Mouse (Mus musculus): ENCODE results near the gene Pou6f1. TPM values are rescaled to one million over a fixed set of nuclear protein-coding genes. Genes with fewer than 3 reads are reported as not detected.
A peak's percentile ranks its signal among the peaks of the same experiment; 100 is the strongest.

The Pou6f1 gene
- polyA plus RNA-seq, 1 experiment from 2014 or later, result 4.0 TPM

GRCm38 (mm10) chr15:100635239-100635638 is 35.5 kb upstream of the Pou6f1 start:
- peak overlapping the region; percentile 91 for H3K4me2 ChIP-seq (ENCODE audit: low read depth, low read length)
- H3K9ac ChIP-seq (ENCODE audit: low read length), result no peak overlapping the region
- H3K4me3 ChIP-seq (ENCODE audit: low read length), result no peak overlapping the region; the same call in 1 of the 2 replicates
- no peaks in the 10 kb centered on the region for H3K9me3 ChIP-seq (ENCODE audit: control insufficient read depth, low read length)
- no peak overlapping the region for H3K27ac ChIP-seq (ENCODE audit: low read length)
- H3K4me1 ChIP-seq (replicated peaks; ENCODE audit: control insufficient read depth, insufficient read depth, low read length), result peaks cover 18% of the 10 kb centered on the region; the same call in 1 of the 2 replicates
- no peak for ATAC-seq (ENCODE audit: low read depth)
- H3K36me3 ChIP-seq (ENCODE audit: control insufficient read depth, insufficient read depth, low read length), result no peaks in the 10 kb centered on the region
- WGBS, result 11% methylated on average over 9 of the region's 9 CpGs
- peaks cover 38% of the 10 kb centered on the region for H3K27me3 ChIP-seq (ENCODE audit: control insufficient read depth, insufficient read depth, low read depth, low read length)

- Histone ChIP-seq H3K4me2 (ENCODE audit: low read depth, low read length) (no peak overlapping the region), H3K9me3 (ENCODE audit: control insufficient read depth, low read length) (no peaks in the 10 kb centered on the region), H3K36me3 (ENCODE audit: control insufficient read depth, insufficient read depth, low read length) (no peaks in the 10 kb centered on the region), H3K4me1 (replicated peaks; ENCODE audit: control insufficient read depth, insufficient read depth, low read length) (peaks cover 18% of the 10 kb centered on the region; the same call in 1 of the 2 replicates), H3K4me3 (ENCODE audit: low read length) (no peak overlapping the region), H3K9ac (ENCODE audit: low read length) (no peak overlapping the region), H3K27ac (ENCODE audit: low read length) (no peak overlapping the region), H3K27me3 (ENCODE audit: control insufficient read depth, insufficient read depth, low read depth, low read length) (peaks cover 34% of the 10 kb centered on the region)
- no peak for ATAC-seq (ENCODE audit: low read depth)
- WGBS, result 66% methylated on average over 10 of the region's 10 CpGs
These were observed 33.6 kb upstream of the Pou6f1 start for GRCm38 (mm10) chr15:100633341-100633740.

- Histone ChIP-seq H3K36me3 (ENCODE audit: control insufficient read depth, insufficient read depth, low read length) (no peaks in the 10 kb centered on the region), H3K27ac (ENCODE audit: low read length) (no peak overlapping the region), H3K4me1 (replicated peaks; ENCODE audit: control insufficient read depth, insufficient read depth, low read length) (peaks cover 28% of the 10 kb centered on the region), H3K4me3 (ENCODE audit: low read length) (no peak overlapping the region), H3K9ac (ENCODE audit: low read length) (no peak overlapping the region), H3K9me3 (ENCODE audit: control insufficient read depth, low read length) (no peaks in the 10 kb centered on the region), H3K27me3 (ENCODE audit: control insufficient read depth, insufficient read depth, low read depth, low read length) (peaks cover 25% of the 10 kb centered on the region), H3K4me2 (ENCODE audit: low read depth, low read length) (no peak overlapping the region)
- WGBS, result 66% methylated on average over 5 of the region's 5 CpGs
- ATAC-seq (ENCODE audit: low read depth), result no peak
These were observed 32.5 kb upstream of the Pou6f1 start for GRCm38 (mm10) chr15:100632323-100632722.

GRCm38 (mm10) chr15:100631454-100632170 is 31.8 kb upstream of the Pou6f1 start:
- Histone ChIP-seq H3K9me3 (ENCODE audit: control insufficient read depth, low read length) (no peaks in the 10 kb centered on the region), H3K4me3 (ENCODE audit: low read length) (no peak overlapping the region), H3K27ac (ENCODE audit: low read length) (no peak overlapping the region), H3K4me2 (ENCODE audit: low read depth, low read length) (no peak overlapping the region), H3K4me1 (replicated peaks; ENCODE audit: control insufficient read depth, insufficient read depth, low read length) (peaks cover 24% of the 10 kb centered on the region), H3K9ac (ENCODE audit: low read length) (no peak overlapping the region), H3K27me3 (ENCODE audit: control insufficient read depth, insufficient read depth, low read depth, low read length) (peaks cover 19% of the 10 kb centered on the region), H3K36me3 (ENCODE audit: control insufficient read depth, insufficient read depth, low read length) (no peaks in the 10 kb centered on the region)
- 74% methylated on average over 12 of the region's 12 CpGs for WGBS
- no peak for ATAC-seq (ENCODE audit: low read depth)

GRCm38 (mm10) chr15:100630126-100630525 is 30.3 kb upstream of the Pou6f1 start:
- ATAC-seq (ENCODE audit: low read depth), result no peak
- Histone ChIP-seq H3K9ac (ENCODE audit: low read length) (no peak overlapping the region), H3K27me3 (ENCODE audit: control insufficient read depth, insufficient read depth, low read depth, low read length) (peaks cover 4% of the 10 kb centered on the region), H3K36me3 (ENCODE audit: control insufficient read depth, insufficient read depth, low read length) (no peaks in the 10 kb centered on the region), H3K4me1 (replicated peaks; ENCODE audit: control insufficient read depth, insufficient read depth, low read length) (peaks cover 12% of the 10 kb centered on the region), H3K4me3 (ENCODE audit: low read length) (no peak overlapping the region), H3K9me3 (ENCODE audit: control insufficient read depth, low read length) (no peaks in the 10 kb centered on the region), H3K4me2 (ENCODE audit: low read depth, low read length) (no peak overlapping the region), H3K27ac (ENCODE audit: low read length) (no peak overlapping the region)
- 72% methylated on average over 3 of the region's 3 CpGs for WGBS

GRCm38 (mm10) chr15:100628797-100629196 is 29.0 kb upstream of the Pou6f1 start:
- Histone ChIP-seq H3K36me3 (ENCODE audit: control insufficient read depth, insufficient read depth, low read length) (no peaks in the 10 kb centered on the region), H3K27ac (ENCODE audit: low read length) (0 out of 2 replicates have a peak overlapping the region, but pooled peaks have one; percentile 77), H3K9me3 (ENCODE audit: control insufficient read depth, low read length) (no peaks in the 10 kb centered on the region), H3K4me2 (ENCODE audit: low read depth, low read length) (no peak overlapping the region), H3K9ac (ENCODE audit: low read length) (no peak overlapping the region), H3K4me3 (ENCODE audit: low read length) (no peak overlapping the region), H3K27me3 (ENCODE audit: control insufficient read depth, insufficient read depth, low read depth, low read length) (no peaks in the 10 kb centered on the region; the same call in 1 of the 2 replicates), H3K4me1 (replicated peaks; ENCODE audit: control insufficient read depth, insufficient read depth, low read length) (peaks cover 12% of the 10 kb centered on the region)
- 37% methylated on average over 6 of the region's 7 CpGs for WGBS
- ATAC-seq (ENCODE audit: low read depth), result peak; percentile 41; the same call in 1 of the 2 replicates

- 11% methylated on average over 11 of the region's 11 CpGs for WGBS
- H3K36me3 ChIP-seq (ENCODE audit: control insufficient read depth, insufficient read depth, low read length), result no peaks in the 10 kb centered on the region
- no peaks in the 10 kb centered on the region; the same call in 1 of the 2 replicates for H3K27me3 ChIP-seq (ENCODE audit: control insufficient read depth, insufficient read depth, low read depth, low read length)
- H3K27ac ChIP-seq (ENCODE audit: low read length), result peak overlapping the region; percentile 77
- H3K9ac ChIP-seq (ENCODE audit: low read length), result 0 out of 2 replicates have a peak overlapping the region, but pooled peaks have one; percentile 23
- peaks cover 12% of the 10 kb centered on the region for H3K4me1 ChIP-seq (replicated peaks; ENCODE audit: control insufficient read depth, insufficient read depth, low read length)
- ATAC-seq (ENCODE audit: low read depth), result no peak
- no peak overlapping the region for H3K4me2 ChIP-seq (ENCODE audit: low read depth, low read length)
- H3K4me3 ChIP-seq (ENCODE audit: low read length), result no peak overlapping the region
- H3K9me3 ChIP-seq (ENCODE audit: control insufficient read depth, low read length), result no peaks in the 10 kb centered on the region
These were observed 28.1 kb upstream of the Pou6f1 start for GRCm38 (mm10) chr15:100627774-100628370.

GRCm38 (mm10) chr15:100627287-100627686 is 27.5 kb upstream of the Pou6f1 start:
- Histone ChIP-seq H3K9me3 (ENCODE audit: control insufficient read depth, low read length) (no peaks in the 10 kb centered on the region), H3K27me3 (ENCODE audit: control insufficient read depth, insufficient read depth, low read depth, low read length) (no peaks in the 10 kb centered on the region; the same call in 1 of the 2 replicates), H3K27ac (ENCODE audit: low read length) (peak overlapping the region; percentile 77; the same call in 1 of the 2 replicates), H3K4me1 (replicated peaks; ENCODE audit: control insufficient read depth, insufficient read depth, low read length) (peaks cover 10% of the 10 kb centered on the region), H3K36me3 (ENCODE audit: control insufficient read depth, insufficient read depth, low read length) (no peaks in the 10 kb centered on the region), H3K9ac (ENCODE audit: low read length) (no peak overlapping the region), H3K4me3 (ENCODE audit: low read length) (no peak overlapping the region), H3K4me2 (ENCODE audit: low read depth, low read length) (no peak overlapping the region)
- 22% methylated on average over 10 of the region's 10 CpGs for WGBS
- ATAC-seq (ENCODE audit: low read depth), result no peak

GRCm38 (mm10) chr15:100624435-100624834 is 24.7 kb upstream of the Pou6f1 start:
- H3K4me1 ChIP-seq (replicated peaks; ENCODE audit: control insufficient read depth, insufficient read depth, low read length), result peaks cover 10% of the 10 kb centered on the region
- ATAC-seq (ENCODE audit: low read depth), result no peak
- H3K4me2 ChIP-seq (ENCODE audit: low read depth, low read length), result no peak overlapping the region
- WGBS, result 85% methylated on average over 3 of the region's 3 CpGs
- no peak overlapping the region for H3K27ac ChIP-seq (ENCODE audit: low read length)
- peaks cover 10% of the 10 kb centered on the region for H3K36me3 ChIP-seq (ENCODE audit: control insufficient read depth, insufficient read depth, low read length)
- no peaks in the 10 kb centered on the region for H3K27me3 ChIP-seq (ENCODE audit: control insufficient read depth, insufficient read depth, low read depth, low read length)
- H3K9ac ChIP-seq (ENCODE audit: low read length), result no peak overlapping the region
- H3K4me3 ChIP-seq (ENCODE audit: low read length), result no peak overlapping the region
- H3K9me3 ChIP-seq (ENCODE audit: control insufficient read depth, low read length), result no peaks in the 10 kb centered on the region

Measured in lung, embryonic 16.5 days (tissue).